Mouse (Mus musculus): Measurements from ENCODE around the gene Gpatch1. TPM values are rescaled to one million over a fixed set of nuclear protein-coding genes. Genes with fewer than 3 reads are reported as not detected.
A peak's percentile ranks its signal among the peaks of the same experiment; 100 is the strongest.

The Gpatch1 gene
- polyA plus RNA-seq, 1 experiment from 2014 or later = 9.3 TPM

- H3K36me3 ChIP-seq (ENCODE audit: control insufficient read depth, insufficient read depth, low read length) = no peaks in the 10 kb centered on the region
- no peaks in the 10 kb centered on the region for H3K9me3 ChIP-seq (ENCODE audit: control insufficient read depth, low read length)
- peak overlapping the region; percentile 68 for H3K4me3 ChIP-seq (ENCODE audit: low read depth, low read length)
- no peaks in the 10 kb centered on the region for H3K4me1 ChIP-seq (replicated peaks; ENCODE audit: control insufficient read depth, insufficient read depth)
- H3K27ac ChIP-seq (replicated peaks) = peak overlapping the region; percentile 82
- peak; percentile 60 for DNase-seq (ENCODE audit: low spot score)
- peak overlapping the region; percentile 93 for H3K4me2 ChIP-seq (replicated peaks; ENCODE audit: low read depth)
- peak; percentile 9; the same call in 1 of the 2 replicates for ATAC-seq (ENCODE audit: low FRiP score, low TSS enrichment)
- WGBS = 1% methylated on average over 50 of the region's 51 CpGs
- TF ChIP-seq CTCF (IDR thresholded peaks at IDR 0.05; ENCODE audit: low read depth) (no peak), EP300 (optimal IDR thresholded peaks at IDR 0.05) (no peak)
- no peaks in the 10 kb centered on the region for H3K27me3 ChIP-seq (ENCODE audit: control insufficient read depth, insufficient read depth, low read length)
- H3K9ac ChIP-seq (ENCODE audit: low read length) = peak overlapping the region; percentile 82
Measured at GRCm38 (mm10) chr7:35334527-35335452, 16.6 kb upstream of the Gpatch1 start.

- Histone ChIP-seq H3K4me2 (replicated peaks; ENCODE audit: low read depth) (peak within 1 kb of the TSS; percentile 93), H3K36me3 (ENCODE audit: control insufficient read depth, insufficient read depth, low read length) (no peaks in the 10 kb centered on the region), H3K4me1 (replicated peaks; ENCODE audit: control insufficient read depth, insufficient read depth) (no peaks in the 10 kb centered on the region), H3K9ac (ENCODE audit: low read length) (peak within 1 kb of the TSS; percentile 82), H3K4me3 (ENCODE audit: low read depth, low read length) (peak within 1 kb of the TSS; percentile 68), H3K9me3 (ENCODE audit: control insufficient read depth, low read length) (no peaks in the 10 kb centered on the region), H3K27ac (replicated peaks) (peak within 1 kb of the TSS; percentile 82), H3K27me3 (ENCODE audit: control insufficient read depth, insufficient read depth, low read length) (no peaks in the 10 kb centered on the region)
- DNase-seq (ENCODE audit: low spot score) (peak; percentile 100), ATAC-seq (ENCODE audit: low FRiP score, low TSS enrichment) (peak; percentile 98)
- TF ChIP-seq CTCF (IDR thresholded peaks at IDR 0.05; ENCODE audit: low read depth) (peak; percentile 49), EP300 (optimal IDR thresholded peaks at IDR 0.05) (no peak)
- 1% methylated on average over 42 of the region's 52 CpGs for WGBS
Measured at GRCm38 (mm10) chr7:35333692-35334526, 15.7 kb upstream of the Gpatch1 start, which contains the start of gene Rhpn2. TSS of gene Rhpn2 (plus strand) at chr7:35334170.

GRCm38 (mm10) chr7:35333231-35333651 lies 15.0 kb upstream of the Gpatch1 start:
- H3K36me3 ChIP-seq (ENCODE audit: control insufficient read depth, insufficient read depth, low read length) = no peaks in the 10 kb centered on the region
- peak overlapping the region; percentile 68 for H3K4me3 ChIP-seq (ENCODE audit: low read depth, low read length)
- TF ChIP-seq CTCF (IDR thresholded peaks at IDR 0.05; ENCODE audit: low read depth) (peak; percentile 42), EP300 (optimal IDR thresholded peaks at IDR 0.05) (no peak)
- peak overlapping the region; percentile 19 for H3K9ac ChIP-seq (ENCODE audit: low read length)
- H3K27me3 ChIP-seq (ENCODE audit: control insufficient read depth, insufficient read depth, low read length) = no peaks in the 10 kb centered on the region
- H3K27ac ChIP-seq (replicated peaks) = peak overlapping the region; percentile 66
- no peaks in the 10 kb centered on the region for H3K9me3 ChIP-seq (ENCODE audit: control insufficient read depth, low read length)
- DNase-seq (ENCODE audit: low spot score) = no peak
- under 1% methylated on average over 19 of the region's 19 CpGs for WGBS
- H3K4me1 ChIP-seq (replicated peaks; ENCODE audit: control insufficient read depth, insufficient read depth) = no peaks in the 10 kb centered on the region
- peak overlapping the region; percentile 93 for H3K4me2 ChIP-seq (replicated peaks; ENCODE audit: low read depth)
- 0 out of 2 replicates have a peak, but pooled peaks have one; percentile 3 for ATAC-seq (ENCODE audit: low FRiP score, low TSS enrichment)

DNA sequence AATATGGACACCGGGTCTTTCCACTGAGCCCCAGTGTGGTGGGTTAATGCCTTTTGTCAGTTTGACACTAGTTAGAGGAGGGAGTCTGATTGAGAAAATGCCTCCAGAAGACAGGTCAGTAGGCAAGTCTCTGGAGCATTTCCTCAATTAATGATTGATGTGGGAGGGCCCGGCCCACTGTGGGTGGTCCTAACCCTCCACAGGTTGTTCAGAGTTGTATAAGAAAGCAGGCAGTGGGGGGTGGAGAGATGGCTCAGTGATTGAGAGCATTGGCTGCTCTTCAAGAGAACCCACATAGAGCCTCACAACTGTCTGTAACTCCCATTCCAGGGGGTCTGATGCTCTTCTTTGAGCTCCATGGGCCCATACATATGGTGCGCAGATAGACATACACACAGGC lies 13.3 kb upstream of the Gpatch1 start:
- 47% methylated on average over 3 of the region's 3 CpGs for WGBS
- Histone ChIP-seq H3K4me2 (replicated peaks; ENCODE audit: low read depth) (no peak overlapping the region), H3K27me3 (ENCODE audit: control insufficient read depth, insufficient read depth, low read length) (no peaks in the 10 kb centered on the region), H3K4me3 (ENCODE audit: low read depth, low read length) (no peak overlapping the region), H3K36me3 (ENCODE audit: control insufficient read depth, insufficient read depth, low read length) (no peaks in the 10 kb centered on the region), H3K4me1 (replicated peaks; ENCODE audit: control insufficient read depth, insufficient read depth) (no peaks in the 10 kb centered on the region), H3K27ac (replicated peaks) (no peak overlapping the region), H3K9me3 (ENCODE audit: control insufficient read depth, low read length) (no peaks in the 10 kb centered on the region), H3K9ac (ENCODE audit: low read length) (no peak overlapping the region)
- DNase-seq (ENCODE audit: low spot score) = no peak
- ATAC-seq (ENCODE audit: low FRiP score, low TSS enrichment) = no peak
- TF ChIP-seq CTCF (IDR thresholded peaks at IDR 0.05; ENCODE audit: low read depth) (no peak), EP300 (optimal IDR thresholded peaks at IDR 0.05) (no peak)

DNA sequence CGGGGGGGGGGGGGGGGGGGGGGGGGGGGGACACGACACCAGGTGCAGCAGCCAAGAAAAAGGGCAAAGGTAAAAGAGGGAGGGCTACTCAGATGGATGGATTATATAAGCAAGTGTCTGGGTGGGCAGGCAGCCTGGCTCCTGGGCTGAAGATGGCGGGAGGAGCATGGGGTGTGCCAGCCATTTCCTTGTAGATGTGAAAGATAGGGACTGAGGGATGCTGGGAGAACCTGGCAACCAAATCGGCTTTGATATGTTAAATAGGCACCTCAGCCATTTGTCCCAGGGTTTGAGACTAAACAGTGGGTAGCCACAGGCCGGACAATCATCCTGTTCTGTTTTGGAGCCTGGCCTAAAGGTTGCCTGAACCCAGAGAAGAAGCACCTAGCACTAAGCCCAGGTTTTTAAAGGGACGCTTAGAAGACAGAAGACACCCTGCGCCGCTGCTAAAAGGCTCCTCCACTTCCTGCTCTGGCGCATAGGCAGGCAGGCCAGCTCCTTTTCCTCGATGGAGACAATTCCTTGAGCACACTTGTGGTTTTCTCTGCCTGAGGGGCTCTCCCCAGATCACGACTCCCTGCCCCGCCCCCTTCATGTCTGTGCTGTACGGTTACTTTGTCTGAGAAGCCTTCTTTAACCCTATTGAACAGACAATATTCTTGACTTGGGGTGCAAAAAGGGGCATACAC lies 4.6 kb upstream of the Gpatch1 start:
- Histone ChIP-seq H3K27me3 (ENCODE audit: control insufficient read depth, insufficient read depth, low read length) (no peaks in the 10 kb centered on the region), H3K4me1 (replicated peaks; ENCODE audit: control insufficient read depth, insufficient read depth) (no peaks in the 10 kb centered on the region; the same call in 1 of the 2 replicates), H3K4me2 (replicated peaks; ENCODE audit: low read depth) (peak overlapping the region; percentile 8; the same call in 1 of the 2 replicates), H3K9me3 (ENCODE audit: control insufficient read depth, low read length) (no peaks in the 10 kb centered on the region), H3K27ac (replicated peaks) (no peak overlapping the region), H3K9ac (ENCODE audit: low read length) (no peak overlapping the region), H3K36me3 (ENCODE audit: control insufficient read depth, insufficient read depth, low read length) (no peaks in the 10 kb centered on the region), H3K4me3 (ENCODE audit: low read depth, low read length) (no peak overlapping the region)
- no peak for TF ChIP-seq CTCF (IDR thresholded peaks at IDR 0.05; ENCODE audit: low read depth)
- TF ChIP-seq EP300 (optimal IDR thresholded peaks at IDR 0.05) = no peak
- ATAC-seq (ENCODE audit: low FRiP score, low TSS enrichment) = no peak
- 13% methylated on average over 11 of the region's 13 CpGs for WGBS
- DNase-seq (ENCODE audit: low spot score) = no peak

Measured in stomach, postnatal 0 days (tissue).